Mouse (Mus musculus): ENCODE data around the gene Sfxn2.

DNA sequence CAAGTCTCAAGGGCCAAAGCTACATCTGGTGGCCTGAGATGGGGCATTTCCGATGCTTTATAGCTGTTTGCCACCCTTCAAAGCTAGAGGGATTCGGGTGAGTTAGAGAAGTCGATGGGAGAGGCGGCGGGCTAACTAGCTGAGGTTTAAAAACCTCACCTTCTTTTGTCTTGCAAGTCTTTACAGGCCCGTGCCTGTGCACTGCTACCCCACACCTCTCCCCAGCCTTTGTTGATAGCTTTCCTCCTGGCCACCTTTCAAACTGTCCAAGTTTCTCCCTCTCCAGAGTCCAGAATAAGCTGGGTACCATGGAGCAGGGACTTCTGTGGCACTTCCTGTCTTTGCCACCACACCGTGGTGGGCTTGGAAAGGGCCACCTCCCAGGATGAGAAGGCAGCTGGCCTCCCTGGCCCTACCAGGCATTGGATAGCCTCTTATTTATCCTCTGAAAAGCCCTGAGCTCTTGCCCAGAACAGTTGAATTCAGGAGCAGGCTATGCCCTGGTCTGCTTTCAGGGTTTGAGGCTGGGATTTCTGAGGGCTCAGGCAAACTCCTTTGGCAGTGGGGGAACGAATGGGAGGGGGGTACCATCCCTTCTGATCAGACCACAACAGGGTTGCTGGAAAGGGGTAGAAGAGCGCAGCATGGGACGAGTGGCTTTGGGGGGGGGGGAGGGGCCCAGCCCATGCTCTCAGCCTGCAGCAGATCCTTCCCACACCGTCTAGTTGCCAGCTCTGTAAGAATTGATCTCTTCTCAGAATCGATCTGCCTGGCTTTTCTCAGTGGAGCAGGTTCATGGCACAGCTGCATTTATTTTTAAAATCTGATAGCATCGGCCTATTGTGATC, 43.3 kb upstream of the Sfxn2 start:
- TF ChIP-seq POLR2A (IDR thresholded peaks at IDR 0.05; ENCODE audit: insufficient read depth, low read depth, low read length) (no peak), CTCF (IDR thresholded peaks at IDR 0.05) (no peak), EP300 (IDR thresholded peaks at IDR 0.05; ENCODE audit: insufficient read depth, low read depth, low read length) (no peak)
